Mouse (Mus musculus): Measurements from ENCODE around the gene Gpatch1. TPM values are rescaled to one million over a fixed set of nuclear protein-coding genes. Genes with fewer than 3 reads are reported as not detected.
A peak's percentile ranks its signal among the peaks of the same experiment; 100 is the strongest.
"Not testable (repeated sequence)": the region's sequence is repeated elsewhere in the genome, so short reads cannot be mapped to it uniquely, and the experiment has no call there.

Gpatch1 gene
- polyA plus RNA-seq, 1 experiment = 5.3 TPM

GRCm38 (mm10) chr7:35267841-35268240, 50.4 kb downstream of the Gpatch1 start:
- WGBS = 64% methylated on average over 5 of the region's 5 CpGs
- H3K27ac ChIP-seq (ENCODE audit: insufficient read depth, low read depth, low read length) = no peak overlapping the region

GRCm38 (mm10) chr7:35266666-35267065, 51.6 kb downstream of the Gpatch1 start:
- Histone ChIP-seq H3K4me1 (ENCODE audit: control insufficient read depth, insufficient read depth, low read length) (no peaks in the 10 kb centered on the region), H3K36me3 (ENCODE audit: control insufficient read depth, insufficient read depth, low read length) (no peaks in the 10 kb centered on the region), H3K4me3 (ENCODE audit: insufficient read depth, low read depth, low read length) (no peak overlapping the region), H3K27me3 (replicated peaks; ENCODE audit: control insufficient read depth, insufficient read depth, low read length) (no peaks in the 10 kb centered on the region), H3K27ac (ENCODE audit: insufficient read depth, low read depth, low read length) (no peak overlapping the region)
- 79% methylated on average over 4 of the region's 4 CpGs for WGBS
- no peak for TF ChIP-seq POLR2A (IDR thresholded peaks at IDR 0.05; ENCODE audit: low read depth, low read length)
- TF ChIP-seq CTCF (conservative IDR thresholded peaks at IDR 0.05; ENCODE audit: insufficient read depth, insufficient read length, low read depth, low read length) = peak; percentile 24; the same call in 1 of the 2 replicates
- DNase-seq = no peak

More at GRCm38 (mm10) chr7:35267841-35268240, 50.4 kb downstream of the Gpatch1 start:
- H3K4me1 ChIP-seq (ENCODE audit: control insufficient read depth, insufficient read depth, low read length) = no peaks in the 10 kb centered on the region
- no peaks in the 10 kb centered on the region for H3K27me3 ChIP-seq (replicated peaks; ENCODE audit: control insufficient read depth, insufficient read depth, low read length)
- no peaks in the 10 kb centered on the region for H3K36me3 ChIP-seq (ENCODE audit: control insufficient read depth, insufficient read depth, low read length)
- peak; percentile 41 for TF ChIP-seq CTCF (conservative IDR thresholded peaks at IDR 0.05; ENCODE audit: insufficient read depth, insufficient read length, low read depth, low read length)
- TF ChIP-seq POLR2A (IDR thresholded peaks at IDR 0.05; ENCODE audit: low read depth, low read length) = no peak
- DNase-seq = no peak
- no peak overlapping the region for H3K4me3 ChIP-seq (ENCODE audit: insufficient read depth, low read depth, low read length)

GRCm38 (mm10) chr7:35264746-35265145, 53.5 kb downstream of the Gpatch1 start:
- TF ChIP-seq CTCF (conservative IDR thresholded peaks at IDR 0.05; ENCODE audit: insufficient read depth, insufficient read length, low read depth, low read length) (peak; percentile 72), POLR2A (IDR thresholded peaks at IDR 0.05; ENCODE audit: low read depth, low read length) (no peak)
- WGBS = 11% methylated on average over 7 of the region's 7 CpGs

GRCm38 (mm10) chr7:35263595-35264489, 54.4 kb downstream of the Gpatch1 start:
- 81% methylated on average over 15 of the region's 15 CpGs for WGBS
- H3K27ac ChIP-seq (ENCODE audit: insufficient read depth, low read depth, low read length) = no peak overlapping the region
- TF ChIP-seq CTCF (conservative IDR thresholded peaks at IDR 0.05; ENCODE audit: insufficient read depth, insufficient read length, low read depth, low read length) = no peak
- no peak for TF ChIP-seq POLR2A (IDR thresholded peaks at IDR 0.05; ENCODE audit: low read depth, low read length)
- no peaks in the 10 kb centered on the region for H3K4me1 ChIP-seq (ENCODE audit: control insufficient read depth, insufficient read depth, low read length)
- no peaks in the 10 kb centered on the region for H3K36me3 ChIP-seq (ENCODE audit: control insufficient read depth, insufficient read depth, low read length)
- no peaks in the 10 kb centered on the region for H3K27me3 ChIP-seq (replicated peaks; ENCODE audit: control insufficient read depth, insufficient read depth, low read length)
- H3K4me3 ChIP-seq (ENCODE audit: insufficient read depth, low read depth, low read length) = no peak overlapping the region
- DNase-seq = peak; percentile 4

More at GRCm38 (mm10) chr7:35264746-35265145, 53.5 kb downstream of the Gpatch1 start:
- H3K4me3 ChIP-seq (ENCODE audit: insufficient read depth, low read depth, low read length) = no peak overlapping the region
- no peak overlapping the region for H3K27ac ChIP-seq (ENCODE audit: insufficient read depth, low read depth, low read length)
- no peaks in the 10 kb centered on the region for H3K27me3 ChIP-seq (replicated peaks; ENCODE audit: control insufficient read depth, insufficient read depth, low read length)
- DNase-seq = peak; percentile 65
- no peaks in the 10 kb centered on the region for H3K36me3 ChIP-seq (ENCODE audit: control insufficient read depth, insufficient read depth, low read length)
- no peaks in the 10 kb centered on the region for H3K4me1 ChIP-seq (ENCODE audit: control insufficient read depth, insufficient read depth, low read length)

GRCm38 (mm10) chr7:35259384-35259783, 58.9 kb downstream of the Gpatch1 start:
- H3K27ac ChIP-seq (ENCODE audit: insufficient read depth, low read depth, low read length) = no peak overlapping the region
- TF ChIP-seq CTCF (conservative IDR thresholded peaks at IDR 0.05; ENCODE audit: insufficient read depth, insufficient read length, low read depth, low read length) = peak; percentile 36; the same call in 1 of the 2 replicates
- no peak for TF ChIP-seq POLR2A (IDR thresholded peaks at IDR 0.05; ENCODE audit: low read depth, low read length)
- 93% methylated on average over 8 of the region's 8 CpGs for WGBS

GRCm38 (mm10) chr7:35258294-35258693, 59.9 kb downstream of the Gpatch1 start:
- no peaks in the 10 kb centered on the region for H3K4me1 ChIP-seq (ENCODE audit: control insufficient read depth, insufficient read depth, low read length)
- no peaks in the 10 kb centered on the region for H3K27me3 ChIP-seq (replicated peaks; ENCODE audit: control insufficient read depth, insufficient read depth, low read length)
- no peaks in the 10 kb centered on the region for H3K36me3 ChIP-seq (ENCODE audit: control insufficient read depth, insufficient read depth, low read length)
- H3K27ac ChIP-seq (ENCODE audit: insufficient read depth, low read depth, low read length) = no peak overlapping the region
- 40% methylated on average over 7 of the region's 7 CpGs for WGBS
- TF ChIP-seq CTCF (conservative IDR thresholded peaks at IDR 0.05; ENCODE audit: insufficient read depth, insufficient read length, low read depth, low read length) (no peak), POLR2A (IDR thresholded peaks at IDR 0.05; ENCODE audit: low read depth, low read length) (no peak)
- peak; percentile 14 for DNase-seq
- H3K4me3 ChIP-seq (ENCODE audit: insufficient read depth, low read depth, low read length) = no peak overlapping the region

More at GRCm38 (mm10) chr7:35259384-35259783, 58.9 kb downstream of the Gpatch1 start:
- H3K27me3 ChIP-seq (replicated peaks; ENCODE audit: control insufficient read depth, insufficient read depth, low read length) = no peaks in the 10 kb centered on the region
- H3K4me1 ChIP-seq (ENCODE audit: control insufficient read depth, insufficient read depth, low read length) = no peaks in the 10 kb centered on the region
- H3K36me3 ChIP-seq (ENCODE audit: control insufficient read depth, insufficient read depth, low read length) = no peaks in the 10 kb centered on the region
- no peak for DNase-seq
- H3K4me3 ChIP-seq (ENCODE audit: insufficient read depth, low read depth, low read length) = no peak overlapping the region

GRCm38 (mm10) chr7:35252041-35252558, 66.1 kb downstream of the Gpatch1 start:
- TF ChIP-seq POLR2A (IDR thresholded peaks at IDR 0.05; ENCODE audit: low read depth, low read length) (no peak), CTCF (conservative IDR thresholded peaks at IDR 0.05; ENCODE audit: insufficient read depth, insufficient read length, low read depth, low read length) (peak; percentile 52)
- H3K36me3 ChIP-seq (ENCODE audit: control insufficient read depth, insufficient read depth, low read length) = no peaks in the 10 kb centered on the region
- no peak overlapping the region for H3K27ac ChIP-seq (ENCODE audit: insufficient read depth, low read depth, low read length)
- no peak overlapping the region for H3K4me3 ChIP-seq (ENCODE audit: insufficient read depth, low read depth, low read length)
- no peaks in the 10 kb centered on the region for H3K4me1 ChIP-seq (ENCODE audit: control insufficient read depth, insufficient read depth, low read length)
- no peaks in the 10 kb centered on the region for H3K27me3 ChIP-seq (replicated peaks; ENCODE audit: control insufficient read depth, insufficient read depth, low read length)
- WGBS = 8% methylated on average over 13 of the region's 13 CpGs
- peak; percentile 64 for DNase-seq

- H3K36me3 ChIP-seq (ENCODE audit: control insufficient read depth, insufficient read depth, low read length); DNase-seq; H3K4me1 ChIP-seq (ENCODE audit: control insufficient read depth, insufficient read depth, low read length); H3K4me3 ChIP-seq (ENCODE audit: insufficient read depth, low read depth, low read length); H3K27me3 ChIP-seq (replicated peaks; ENCODE audit: control insufficient read depth, insufficient read depth, low read length); H3K27ac ChIP-seq (ENCODE audit: insufficient read depth, low read depth, low read length): not testable (repeated sequence)
- 77% methylated on average over 2 of the region's 3 CpGs for WGBS
Observed at GRCm38 (mm10) chr7:35237935-35238334, 80.3 kb downstream of the Gpatch1 start.

All from kidney, adult 2 months (tissue).